Mouse (Mus musculus): Measurements from ENCODE around the gene Chchd6. TPM values are rescaled to one million over a fixed set of nuclear protein-coding genes. Genes with fewer than 3 reads are reported as not detected.

Gene Chchd6
- polyA plus RNA-seq, 1 experiment from 2014 or later = 174 TPM

DNA sequence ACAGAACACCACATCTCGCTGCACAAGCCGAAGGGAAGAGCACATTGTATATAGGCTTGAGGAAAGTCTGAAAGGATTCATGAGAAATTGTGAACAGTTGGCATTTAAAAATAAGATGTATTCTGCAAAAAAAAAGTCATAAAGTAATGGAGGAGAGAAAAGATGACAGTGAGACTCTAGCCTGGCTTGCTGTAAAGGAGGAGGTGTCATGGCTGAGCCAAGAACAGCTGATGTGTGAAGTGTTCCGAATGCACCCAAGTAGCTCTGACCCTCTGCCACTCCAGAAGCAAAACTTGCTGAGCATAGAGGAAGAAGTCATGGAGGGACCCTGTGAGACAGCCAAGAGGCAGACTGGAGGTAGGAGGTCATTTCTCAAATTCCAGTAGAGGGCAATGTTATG, 12.3 kb downstream of the Chchd6 start:
- Histone ChIP-seq H3K27me3 (replicated peaks) (no peaks in the 10 kb centered on the region), H3K9ac (replicated peaks) (no peak overlapping the region), H3K27ac (replicated peaks) (no peak overlapping the region), H3K4me2 (no peak overlapping the region), H3K9me3 (replicated peaks) (no peaks in the 10 kb centered on the region), H3K4me3 (replicated peaks) (no peak overlapping the region), H3K36me3 (no peaks in the 10 kb centered on the region), H3K4me1 (peaks cover 16% of the 10 kb centered on the region)
- ATAC-seq (ENCODE audit: low FRiP score) = no peak
- WGBS = 92% methylated on average over 3 of the region's 3 CpGs

DNA sequence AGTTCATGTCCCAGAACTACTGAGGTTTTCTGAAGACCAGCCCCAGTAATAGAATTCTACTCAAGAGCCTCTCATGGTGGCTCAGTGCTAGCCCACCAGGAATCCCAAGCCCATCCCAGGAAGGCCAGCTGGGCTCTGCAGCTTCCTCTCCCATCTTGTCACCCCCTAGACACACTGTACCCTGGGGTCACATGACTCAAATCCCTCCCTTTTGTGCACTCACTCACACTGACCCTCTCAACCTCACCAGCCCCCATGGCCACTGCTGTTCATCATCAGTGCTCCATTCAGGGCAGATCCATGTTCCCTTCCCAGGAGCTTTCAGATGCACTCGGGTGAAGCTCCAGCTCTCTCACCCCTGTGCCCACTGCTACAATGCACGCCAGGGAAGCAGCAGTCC, 20.8 kb downstream of the Chchd6 start:
- H3K9me3 ChIP-seq (replicated peaks) = no peaks in the 10 kb centered on the region
- H3K4me3 ChIP-seq (replicated peaks) = no peak overlapping the region
- H3K27me3 ChIP-seq (replicated peaks) = no peaks in the 10 kb centered on the region
- ATAC-seq (ENCODE audit: low FRiP score) = no peak
- peaks cover 10% of the 10 kb centered on the region; the same call in 1 of the 2 replicates for H3K36me3 ChIP-seq
- H3K4me2 ChIP-seq = no peak overlapping the region
- WGBS = 54% methylated on average over 2 of the region's 2 CpGs
- H3K27ac ChIP-seq (replicated peaks) = no peak overlapping the region
- peaks cover 7% of the 10 kb centered on the region; the same call in 1 of the 2 replicates for H3K4me1 ChIP-seq
- H3K9ac ChIP-seq (replicated peaks) = no peak overlapping the region

DNA sequence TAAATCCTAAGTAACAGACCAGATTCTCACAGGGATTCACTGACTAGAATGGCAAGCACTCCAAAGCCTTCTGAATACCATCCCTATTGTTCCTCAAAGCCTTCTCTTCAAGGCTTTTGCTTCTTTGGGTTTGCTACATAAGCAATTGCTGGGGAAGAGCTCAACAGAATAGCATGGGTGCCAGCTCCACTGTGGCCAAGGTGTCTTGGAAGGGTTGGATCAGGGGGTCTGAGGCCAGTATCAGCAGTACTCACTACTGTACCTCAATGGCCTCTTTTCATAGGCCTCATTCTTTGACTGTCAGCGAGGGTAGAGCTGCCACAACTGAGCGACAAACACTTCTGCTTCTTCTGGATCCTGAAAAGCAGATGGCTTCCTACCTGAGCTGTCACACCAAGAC, 21.7 kb downstream of the Chchd6 start:
- Histone ChIP-seq H3K27ac (replicated peaks) (no peak overlapping the region), H3K4me2 (no peak overlapping the region), H3K27me3 (replicated peaks) (no peaks in the 10 kb centered on the region), H3K4me3 (replicated peaks) (no peak overlapping the region), H3K4me1 (peaks cover 7% of the 10 kb centered on the region; the same call in 1 of the 2 replicates), H3K36me3 (peaks cover 14% of the 10 kb centered on the region), H3K9ac (replicated peaks) (no peak overlapping the region), H3K9me3 (replicated peaks) (no peaks in the 10 kb centered on the region)
- 91% methylated on average over 2 of the region's 2 CpGs for WGBS
- ATAC-seq (ENCODE audit: low FRiP score) = no peak

DNA sequence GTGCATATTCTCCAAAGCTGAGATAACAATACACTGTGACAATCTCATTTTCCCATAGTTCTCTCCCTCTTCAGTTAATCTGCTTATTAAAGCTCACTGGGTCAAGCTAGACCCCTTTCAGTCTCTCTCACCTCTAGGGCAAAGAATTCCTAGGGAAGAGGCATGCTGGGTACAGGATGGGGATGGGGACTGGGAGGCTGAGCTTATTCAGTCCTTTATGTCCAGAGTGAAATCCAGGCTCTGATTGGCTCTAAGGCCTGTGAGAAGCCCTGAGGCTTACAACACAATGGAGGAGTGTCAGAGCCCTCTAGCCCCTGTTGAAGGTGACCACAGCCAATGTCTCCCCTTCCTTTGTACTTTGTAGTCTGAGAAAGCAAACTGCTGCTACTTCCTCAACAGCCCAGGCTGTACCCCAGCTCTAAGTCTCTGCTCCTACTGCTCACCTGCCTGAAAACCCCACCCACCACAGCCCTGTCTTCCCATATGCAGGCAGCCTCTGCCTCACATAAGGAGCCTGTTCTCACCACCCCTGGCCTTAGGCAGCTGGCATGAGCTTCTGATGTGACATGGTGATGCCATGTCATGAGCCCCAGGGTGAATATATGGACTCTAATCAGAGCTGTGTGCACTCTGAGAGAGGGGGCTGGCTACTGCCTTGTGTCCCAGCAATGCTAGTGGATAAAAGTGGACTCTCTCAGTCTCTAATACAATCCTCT, 22.4 kb downstream of the Chchd6 start:
- Histone ChIP-seq H3K4me1 (peaks cover 7% of the 10 kb centered on the region; the same call in 1 of the 2 replicates), H3K27ac (replicated peaks) (no peak overlapping the region), H3K4me3 (replicated peaks) (no peak overlapping the region), H3K4me2 (no peak overlapping the region), H3K9me3 (replicated peaks) (no peaks in the 10 kb centered on the region), H3K9ac (replicated peaks) (no peak overlapping the region), H3K27me3 (replicated peaks) (no peaks in the 10 kb centered on the region), H3K36me3 (peaks cover 14% of the 10 kb centered on the region)
- ATAC-seq (ENCODE audit: low FRiP score) = no peak

DNA sequence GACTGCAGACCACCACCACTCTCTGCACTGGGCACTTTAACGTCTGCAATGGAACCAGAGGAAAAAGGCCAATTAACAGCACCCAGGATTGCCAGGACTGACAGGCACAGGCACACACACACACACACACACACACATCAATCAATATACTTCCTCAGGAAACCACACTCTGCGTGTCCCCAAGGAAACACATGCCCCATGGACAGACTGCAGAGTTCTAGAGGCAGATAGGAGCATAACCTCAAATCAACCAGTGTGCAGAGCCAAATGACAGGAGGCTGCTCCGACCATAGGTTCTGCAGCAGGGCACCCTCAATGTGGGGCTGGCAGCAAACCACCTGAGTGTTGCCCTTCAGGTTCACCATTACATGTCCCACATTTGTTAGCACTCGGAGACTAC, 26.1 kb downstream of the Chchd6 start:
- ATAC-seq (ENCODE audit: low FRiP score) = no peak
- H3K27me3 ChIP-seq (replicated peaks) = no peaks in the 10 kb centered on the region
- H3K27ac ChIP-seq (replicated peaks) = no peak overlapping the region
- H3K9ac ChIP-seq (replicated peaks) = no peak overlapping the region
- peaks cover 4% of the 10 kb centered on the region; the same call in 1 of the 2 replicates for H3K4me1 ChIP-seq
- 82% methylated on average over 4 of the region's 4 CpGs for WGBS
- H3K36me3 ChIP-seq = peaks cover 14% of the 10 kb centered on the region
- H3K4me2 ChIP-seq = no peak overlapping the region
- no peak overlapping the region for H3K4me3 ChIP-seq (replicated peaks)
- no peaks in the 10 kb centered on the region for H3K9me3 ChIP-seq (replicated peaks)

DNA sequence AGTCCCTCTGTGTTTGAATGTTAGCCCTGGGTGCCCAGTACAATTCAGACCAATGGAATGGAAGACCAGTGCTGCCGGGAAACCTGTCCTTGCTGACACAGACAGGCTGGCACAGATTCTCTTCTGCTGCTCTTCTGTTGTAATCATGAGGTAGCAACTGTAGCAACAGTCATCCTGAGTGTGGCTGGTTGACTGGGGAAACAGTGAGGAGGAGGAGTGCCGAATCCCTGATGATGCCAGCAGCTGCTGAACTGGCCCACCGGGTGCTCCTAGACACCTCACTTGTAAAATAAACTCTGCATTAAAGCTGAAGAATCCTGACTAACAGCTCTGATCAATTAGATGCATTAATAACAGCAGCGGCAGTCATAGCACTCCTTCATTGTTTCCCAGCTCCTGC, 28.7 kb downstream of the Chchd6 start:
- peaks cover 4% of the 10 kb centered on the region; the same call in 1 of the 2 replicates for H3K4me1 ChIP-seq
- no peak overlapping the region for H3K4me3 ChIP-seq (replicated peaks)
- H3K9ac ChIP-seq (replicated peaks) = no peak overlapping the region
- H3K9me3 ChIP-seq (replicated peaks) = no peaks in the 10 kb centered on the region
- H3K27me3 ChIP-seq (replicated peaks) = no peaks in the 10 kb centered on the region
- ATAC-seq (ENCODE audit: low FRiP score) = no peak
- peaks cover 7% of the 10 kb centered on the region; the same call in 1 of the 2 replicates for H3K36me3 ChIP-seq
- no peak overlapping the region for H3K4me2 ChIP-seq
- no peak overlapping the region for H3K27ac ChIP-seq (replicated peaks)
- WGBS = 49% methylated on average over 4 of the region's 4 CpGs

DNA sequence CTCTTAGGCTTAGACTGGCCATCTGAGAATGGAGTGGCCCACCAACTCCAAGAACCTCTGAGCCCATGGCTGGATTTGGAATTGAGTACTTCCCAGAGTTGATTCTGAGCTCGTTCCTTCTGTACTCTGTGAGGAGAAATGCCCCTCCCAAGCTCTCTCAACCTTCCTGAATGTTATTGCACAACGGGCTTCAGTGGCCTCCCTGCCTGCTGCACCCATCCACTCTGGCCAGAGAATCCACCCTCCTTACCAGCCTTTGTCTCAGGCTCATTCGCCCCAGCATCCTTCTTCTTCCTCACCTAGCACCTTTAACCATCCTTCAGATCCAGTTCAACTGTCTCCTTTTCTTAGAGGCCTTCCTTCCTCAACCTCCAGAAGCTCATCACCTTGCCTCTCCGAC, 32.1 kb downstream of the Chchd6 start:
- Histone ChIP-seq H3K27me3 (replicated peaks) (no peaks in the 10 kb centered on the region), H3K9ac (replicated peaks) (no peak overlapping the region), H3K4me3 (replicated peaks) (no peak overlapping the region), H3K9me3 (replicated peaks) (no peaks in the 10 kb centered on the region), H3K4me2 (no peak overlapping the region), H3K4me1 (peaks cover 4% of the 10 kb centered on the region; the same call in 1 of the 2 replicates), H3K36me3 (peaks cover 3% of the 10 kb centered on the region; the same call in 1 of the 2 replicates), H3K27ac (replicated peaks) (no peak overlapping the region)
- no peak for ATAC-seq (ENCODE audit: low FRiP score)
- WGBS = 86% methylated on average over 4 of the region's 4 CpGs

DNA sequence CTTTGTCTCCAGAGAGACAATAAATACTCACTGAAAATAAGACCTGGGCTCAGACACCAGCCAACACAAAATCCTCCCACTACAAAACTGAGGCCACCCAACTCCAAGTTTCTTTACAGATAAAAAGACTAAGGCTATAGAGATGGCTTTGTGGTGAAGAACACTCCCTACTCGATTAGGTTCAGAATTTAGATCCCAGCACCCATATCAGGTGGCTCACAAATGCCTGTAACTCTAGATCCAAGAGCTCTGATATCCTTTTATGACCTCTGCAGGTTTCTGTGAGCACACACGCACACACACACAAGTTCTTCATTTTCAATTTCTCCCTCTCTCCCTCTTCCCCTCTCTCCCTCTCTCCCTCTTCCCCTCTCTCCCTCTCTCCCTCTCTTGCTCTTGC, 34.6 kb downstream of the Chchd6 start:
- H3K27ac ChIP-seq (replicated peaks) = no peak overlapping the region
- no peak overlapping the region for H3K4me2 ChIP-seq
- ATAC-seq (ENCODE audit: low FRiP score) = no peak
- H3K36me3 ChIP-seq = peaks cover 6% of the 10 kb centered on the region; the same call in 1 of the 2 replicates
- whole genome bisulfite sequencing = 90% methylated on average over 2 of the region's 2 CpGs
- H3K9ac ChIP-seq (replicated peaks) = no peak overlapping the region
- H3K4me3 ChIP-seq (replicated peaks) = no peak overlapping the region
- no peaks in the 10 kb centered on the region for H3K9me3 ChIP-seq (replicated peaks)
- no peaks in the 10 kb centered on the region for H3K27me3 ChIP-seq (replicated peaks)
- H3K4me1 ChIP-seq = no peaks in the 10 kb centered on the region

DNA sequence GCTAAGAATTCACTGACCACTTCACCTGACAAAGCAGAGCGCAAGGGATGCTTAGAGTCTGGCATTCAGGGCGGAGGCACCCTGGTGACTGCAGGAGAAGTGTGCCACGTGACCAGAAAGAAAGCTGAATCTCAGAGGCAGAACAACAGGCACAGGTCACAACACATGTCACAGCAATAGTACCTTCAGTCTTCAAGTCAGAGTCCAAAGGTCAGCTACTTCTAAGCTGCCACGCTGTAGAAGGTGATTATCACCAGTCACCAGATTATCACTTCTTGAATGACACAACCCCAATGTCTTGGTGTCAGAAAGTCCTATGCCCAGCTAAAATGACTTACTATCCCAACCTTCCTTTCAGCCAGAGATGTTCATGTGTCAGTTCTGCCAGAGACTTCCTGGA, 37.8 kb downstream of the Chchd6 start:
- ATAC-seq (ENCODE audit: low FRiP score) = no peak
- 84% methylated on average over 4 of the region's 4 CpGs for WGBS
- no peaks in the 10 kb centered on the region for H3K9me3 ChIP-seq (replicated peaks)

DNA sequence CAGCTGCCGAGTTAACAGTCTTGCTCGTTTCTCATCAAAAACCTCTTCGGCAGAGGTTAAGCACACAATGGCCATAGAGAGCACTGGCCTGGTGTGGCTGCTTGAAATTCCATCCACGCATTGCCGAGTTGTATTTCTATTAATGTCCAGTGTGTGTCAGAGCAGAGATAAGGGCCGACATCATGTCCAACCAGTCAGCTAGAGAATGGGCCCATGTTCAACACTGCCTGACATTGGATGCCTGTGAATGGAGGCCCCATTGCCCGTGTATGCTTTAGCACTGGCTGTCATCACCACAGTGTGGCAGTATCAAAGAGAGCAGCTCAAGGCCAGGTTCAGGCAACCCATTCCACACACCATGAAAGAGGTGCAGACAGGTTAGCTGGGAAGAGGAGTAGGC, 38.9 kb downstream of the Chchd6 start:
- Histone ChIP-seq H3K36me3 (peaks cover 5% of the 10 kb centered on the region; the same call in 1 of the 2 replicates), H3K27ac (replicated peaks) (no peak overlapping the region), H3K4me2 (no peak overlapping the region), H3K4me1 (peaks cover 10% of the 10 kb centered on the region), H3K9ac (replicated peaks) (no peak overlapping the region), H3K27me3 (replicated peaks) (no peaks in the 10 kb centered on the region), H3K4me3 (replicated peaks) (no peak overlapping the region), H3K9me3 (replicated peaks) (no peaks in the 10 kb centered on the region)
- ATAC-seq (ENCODE audit: low FRiP score) = no peak
- 78% methylated on average over 7 of the region's 7 CpGs for WGBS

More for the DNA sequence above, 37.8 kb downstream of the Chchd6 start:
- H3K4me1 ChIP-seq = peaks cover 6% of the 10 kb centered on the region
- H3K4me2 ChIP-seq = no peak overlapping the region
- H3K36me3 ChIP-seq = peaks cover 7% of the 10 kb centered on the region; the same call in 1 of the 2 replicates
- H3K4me3 ChIP-seq (replicated peaks) = no peak overlapping the region
- H3K27ac ChIP-seq (replicated peaks) = no peak overlapping the region
- H3K9ac ChIP-seq (replicated peaks) = no peak overlapping the region
- H3K27me3 ChIP-seq (replicated peaks) = no peaks in the 10 kb centered on the region

DNA sequence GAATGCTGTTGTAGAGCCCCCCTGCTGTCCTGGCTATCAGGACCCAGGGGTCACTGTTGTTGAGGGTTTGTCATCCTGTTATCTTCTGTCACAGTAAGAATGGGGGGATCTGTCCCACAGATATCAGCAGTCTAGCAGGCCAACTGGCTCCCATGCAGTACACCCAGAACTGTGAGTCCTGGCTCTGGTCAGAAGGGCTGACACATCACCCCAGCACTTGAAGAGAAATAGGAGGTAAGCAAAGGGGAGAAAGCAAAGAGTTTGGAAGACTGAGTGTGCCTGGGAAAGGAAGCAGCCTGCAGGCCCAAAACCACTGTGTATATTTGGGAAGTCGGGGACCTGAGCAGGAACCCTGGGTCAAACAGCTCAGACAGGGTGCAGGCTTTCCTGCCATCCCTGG, 39.5 kb downstream of the Chchd6 start:
- no peaks in the 10 kb centered on the region for H3K27me3 ChIP-seq (replicated peaks)
- ATAC-seq (ENCODE audit: low FRiP score) = no peak
- H3K4me1 ChIP-seq = peaks cover 10% of the 10 kb centered on the region
- no peak overlapping the region for H3K27ac ChIP-seq (replicated peaks)
- H3K4me3 ChIP-seq (replicated peaks) = no peak overlapping the region
- no peaks in the 10 kb centered on the region for H3K9me3 ChIP-seq (replicated peaks)
- WGBS = 92% methylated on average over 1 of the region's 1 CpGs
- no peak overlapping the region for H3K4me2 ChIP-seq
- peaks cover 5% of the 10 kb centered on the region; the same call in 1 of the 2 replicates for H3K36me3 ChIP-seq
- no peak overlapping the region for H3K9ac ChIP-seq (replicated peaks)

DNA sequence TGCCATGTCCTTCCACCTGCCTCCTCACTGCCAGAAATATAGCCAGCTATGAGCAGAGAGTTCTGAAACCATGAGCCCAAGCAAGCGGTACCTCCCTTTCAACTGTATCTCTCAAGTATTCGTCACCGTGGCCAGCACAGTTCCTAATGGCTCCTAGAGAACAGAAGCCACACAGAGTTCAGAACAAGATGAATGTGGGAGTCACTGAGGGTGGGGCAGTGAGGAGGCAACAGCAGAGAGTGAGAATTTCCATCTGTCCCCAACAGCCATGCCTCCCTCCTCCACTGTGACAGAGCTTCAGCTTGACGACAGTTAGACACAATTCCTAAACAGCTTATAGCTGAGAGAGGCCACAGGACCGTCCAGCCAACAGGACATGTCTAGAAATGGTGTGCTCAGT, 41.4 kb downstream of the Chchd6 start:
- Histone ChIP-seq H3K36me3 (peaks cover 5% of the 10 kb centered on the region; the same call in 1 of the 2 replicates), H3K9ac (replicated peaks) (no peak overlapping the region), H3K27ac (replicated peaks) (no peak overlapping the region), H3K9me3 (replicated peaks) (no peaks in the 10 kb centered on the region), H3K4me1 (peaks cover 10% of the 10 kb centered on the region), H3K4me3 (replicated peaks) (no peak overlapping the region), H3K27me3 (replicated peaks) (no peaks in the 10 kb centered on the region), H3K4me2 (no peak overlapping the region)
- WGBS = 85% methylated on average over 5 of the region's 5 CpGs
- no peak for ATAC-seq (ENCODE audit: low FRiP score)
